Mouse (Mus musculus) olfactory bulb, adult 2 months (tissue): ENCODE data around the gene Krtdap.

Source experiments
- CTCF ChIP-seq: fragments of 200-500 bp; IDR thresholded peaks from 2 replicates; pipeline ENCODE4 v1.5.1; 2012; ENCODE audit warnings: low read depth, mild to moderate bottlenecking, low read length, moderate library complexity; ENCODE audit not compliant: insufficient read depth
- POLR2A ChIP-seq: fragments of 200-500 bp; IDR thresholded peaks from 2 replicates; pipeline ENCODE4 v1.6.1; 2012; ENCODE audit warnings: mild to moderate bottlenecking, low read depth, low read length, moderate library complexity; ENCODE audit not compliant: insufficient read depth

- TF ChIP-seq POLR2A (no peak), CTCF (no peak)
Measured at GRCm38 (mm10) chr7:30744022-30744598, 43.6 kb upstream of the Krtdap start.
